Mouse (Mus musculus) E14TG2a.4 (cell line): ENCODE data around the gene Chmp1a.

Source experiments
- CTCF ChIP-seq: conservative IDR thresholded peaks from 2 replicates; pipeline ENCODE4 v1.5.1; 2014; ENCODE audit warnings: low read length
- NANOG ChIP-seq: IDR thresholded peaks from 2 replicates; pipeline ENCODE4 v1.6.1; 2014; ENCODE audit warnings: borderline replicate concordance, low read length, mixed read lengths
- POU5F1 ChIP-seq: IDR thresholded peaks from 2 replicates; pipeline ENCODE4 v1.6.1; 2014; ENCODE audit warnings: low read length, borderline replicate concordance

DNA sequence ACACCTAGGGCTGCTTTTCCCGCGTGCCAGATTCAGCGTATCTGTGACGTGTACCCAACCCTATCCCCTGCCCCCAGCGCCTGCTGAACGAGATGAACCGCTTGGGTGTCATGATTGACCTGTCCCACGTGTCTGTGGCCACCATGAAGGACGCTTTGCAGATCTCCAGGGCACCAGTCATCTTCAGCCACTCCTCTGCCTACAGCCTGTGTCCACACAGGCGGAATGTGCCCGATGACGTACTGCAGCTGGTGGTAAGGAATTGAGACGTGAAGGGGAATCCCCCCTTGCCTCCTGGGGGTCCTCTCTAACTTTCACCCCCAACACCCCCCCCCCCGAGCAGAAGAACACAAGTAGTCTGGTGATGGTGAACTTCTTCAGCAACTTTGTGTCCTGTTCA, 12.7 kb downstream of the Chmp1a start:
- TF ChIP-seq CTCF (no peak), NANOG (no peak), POU5F1 (no peak)
